Mouse (Mus musculus) testis, adult 2 months (tissue): ENCODE data around the gene Gpr65.

Experiments
- CTCF ChIP-seq: fragments of 200-500 bp; IDR thresholded peaks from 2 replicates; pipeline ENCODE4 v1.5.1; 2012; ENCODE audit warnings: low read depth, mild to moderate bottlenecking, inconsistent platforms, low read length, moderate library complexity; ENCODE audit not compliant: control insufficient read depth, insufficient read depth, insufficient replicate concordance
- POLR2A ChIP-seq: fragments of 200-500 bp; IDR thresholded peaks from 2 replicates; pipeline ENCODE4 v1.6.1; 2012; ENCODE audit warnings: low read depth, mild to moderate bottlenecking, inconsistent platforms, low read length, moderate library complexity; ENCODE audit not compliant: control insufficient read depth

DNA sequence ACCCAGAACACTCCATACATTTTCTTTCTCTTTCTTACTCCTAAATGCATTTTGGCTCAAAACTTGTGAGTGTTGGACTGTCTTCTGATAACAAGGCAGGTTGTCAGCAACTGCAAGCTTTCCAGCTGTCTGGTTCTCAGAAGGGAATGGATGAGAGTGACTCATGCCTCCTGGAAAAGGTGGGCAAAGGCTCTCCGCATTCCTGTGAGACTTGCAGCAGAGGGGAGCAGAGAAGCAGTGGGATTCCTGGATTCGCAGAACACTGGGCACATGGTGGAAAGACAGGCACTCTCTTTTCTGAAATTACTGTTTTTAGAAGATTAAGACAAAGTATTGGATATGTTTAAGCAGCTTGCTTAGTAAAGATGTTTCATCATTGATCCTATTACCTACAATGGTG lies 25.8 kb downstream of the Gpr65 start:
- TF ChIP-seq CTCF (no peak), POLR2A (no peak)
